Mouse (Mus musculus) brain, embryonic 18.5 days (tissue): Measurements from ENCODE around the gene F13b.

Experiments
- DNase-seq: peaks from one replicate; pipeline ENCODE4 v3.0.0-alpha.2; 2012; ENCODE audit warnings: low read depth, low spot score

The F13b gene

GRCm38 (mm10) chr1:139501258-139501752 is at the start of gene F13b:
Gene F13b, plus strand, starts transcription at chr1:139501702.
- DNase-seq = no peak

- DNase-seq = peak; percentile 78
Measured at GRCm38 (mm10) chr1:139454340-139455225, 46.9 kb upstream of the F13b start, which contains the start of gene Aspm. Gene Aspm, plus strand, starts transcription at chr1:139454772.

DNA sequence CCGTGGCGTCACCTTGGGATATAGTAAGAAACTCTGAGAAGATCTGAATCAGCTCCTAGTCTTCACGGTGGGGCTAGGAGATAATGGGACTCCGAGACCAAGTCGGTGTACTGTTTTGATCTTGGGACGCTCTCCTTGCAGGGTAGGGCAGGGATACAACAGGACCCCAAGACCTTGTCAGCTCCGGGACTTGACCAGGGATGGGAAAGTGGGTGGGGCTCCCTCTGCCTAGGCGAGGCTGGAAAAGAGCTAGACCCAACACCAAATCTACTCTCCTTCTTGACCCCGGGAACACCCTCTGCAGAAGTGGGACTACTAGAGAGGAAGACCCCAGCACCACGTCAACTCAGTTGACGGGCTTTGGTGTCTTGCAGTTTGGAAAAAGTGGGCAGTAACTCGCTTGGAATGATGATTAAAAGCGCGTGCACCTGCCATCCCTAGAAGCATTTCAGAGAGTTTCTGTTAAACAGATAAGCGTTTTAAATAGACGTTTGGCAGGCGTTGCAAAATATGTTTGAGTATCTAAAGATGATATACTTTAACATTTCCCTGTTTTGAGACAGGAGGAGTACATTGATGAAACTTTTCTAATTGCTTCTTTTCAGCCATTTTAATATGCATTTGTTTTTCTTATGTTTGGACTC is 46.2 kb upstream of the F13b start:
- DNase-seq = no peak

DNA sequence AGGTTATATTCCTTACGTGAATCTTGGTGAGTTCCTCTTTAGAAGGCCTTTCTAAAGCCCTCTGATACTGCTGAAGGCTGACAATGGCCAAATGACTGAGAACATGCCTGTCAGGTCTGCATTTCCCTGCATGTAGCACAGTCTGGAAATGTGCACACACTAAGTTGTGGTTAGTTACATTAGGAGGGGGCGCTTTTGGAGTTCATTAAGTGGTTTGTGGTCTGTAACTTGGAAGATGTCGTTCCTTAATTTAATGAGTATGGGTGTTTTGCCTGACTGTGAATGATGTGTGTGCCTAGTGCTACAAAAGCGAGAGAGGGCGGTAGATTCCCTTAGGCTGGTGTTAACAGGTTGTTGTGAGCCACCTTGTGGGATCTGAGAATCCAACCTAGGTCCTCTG is 40.7 kb upstream of the F13b start:
- DNase-seq = no peak

DNA sequence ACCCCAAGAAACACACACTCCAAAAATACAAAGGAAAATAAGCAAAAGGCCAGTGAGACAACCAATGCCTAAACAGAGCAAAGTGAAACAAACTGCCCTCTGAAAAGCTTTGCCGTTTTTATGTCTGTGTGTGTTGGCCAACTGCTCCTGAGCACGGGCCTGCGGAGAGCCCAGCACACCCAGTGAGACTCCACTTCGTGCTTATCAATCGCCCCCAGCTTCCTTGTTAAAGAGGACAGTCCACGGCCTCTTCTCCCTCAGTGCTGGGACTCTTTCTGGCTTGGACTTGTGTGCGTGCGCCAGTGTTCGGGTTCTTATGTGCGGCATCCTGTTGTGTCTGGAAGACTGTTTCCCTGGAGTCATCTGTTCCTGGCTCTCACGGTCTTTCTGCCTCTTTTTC is 35.6 kb upstream of the F13b start:
- DNase-seq = no peak

GRCm38 (mm10) chr1:139478898-139479297 is 22.6 kb upstream of the F13b start:
- no peak for DNase-seq

GRCm38 (mm10) chr1:139480246-139480645 is 21.3 kb upstream of the F13b start:
- no peak for DNase-seq

GRCm38 (mm10) chr1:139481146-139481545 is 20.4 kb upstream of the F13b start:
- no peak for DNase-seq

- DNase-seq = no peak
Measured at GRCm38 (mm10) chr1:139494630-139495029, 6.9 kb upstream of the F13b start.

GRCm38 (mm10) chr1:139495408-139495807 is 6.1 kb upstream of the F13b start:
- no peak for DNase-seq

GRCm38 (mm10) chr1:139496212-139496611 is 5.3 kb upstream of the F13b start:
- no peak for DNase-seq

GRCm38 (mm10) chr1:139499751-139500150 is 1.8 kb upstream of the F13b start:
- no peak for DNase-seq

DNA sequence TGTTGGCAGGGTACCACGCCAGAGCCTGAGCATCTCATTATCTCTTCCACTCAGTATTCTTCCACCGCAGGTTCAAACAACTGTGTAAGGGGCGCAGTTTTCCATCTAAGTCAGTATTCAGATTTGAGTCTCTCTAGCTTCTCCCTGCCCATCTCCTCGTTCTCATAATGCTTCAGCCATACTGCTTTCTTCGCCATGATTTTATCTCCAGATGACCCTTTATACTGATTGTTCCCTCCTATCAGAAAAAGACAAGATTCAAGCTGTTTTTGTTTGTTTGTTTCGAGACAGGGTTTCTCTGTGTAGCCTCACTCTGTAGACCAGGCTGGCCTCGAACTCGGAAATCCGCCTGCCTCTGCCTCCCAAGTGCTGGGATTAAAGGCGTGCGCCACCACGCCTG is 13.1 kb downstream of the F13b start:
- no peak for DNase-seq

GRCm38 (mm10) chr1:139548536-139548935 is 47.0 kb downstream of the F13b start:
- no peak for DNase-seq

- no peak for DNase-seq
Measured at GRCm38 (mm10) chr1:139551311-139551710, 49.8 kb downstream of the F13b start.

- no peak for DNase-seq
Measured at GRCm38 (mm10) chr1:139560024-139560423, 58.5 kb downstream of the F13b start, which contains the start of gene Cfhr1. Gene Cfhr1, minus strand, starts transcription at chr1:139560272.
